Mouse (Mus musculus): ENCODE results near the gene Cd72.

Gene Cd72

GRCm38 (mm10) chr4:43478906-43479832 lies 24.7 kb upstream of the Cd72 start:
- DNase-seq (ENCODE audit: low spot score in 2 of 2), result peak; percentile 65 to 90

- no peak for DNase-seq (ENCODE audit: low spot score in 2 of 2)
Measured at GRCm38 (mm10) chr4:43478534-43478858, 24.1 kb upstream of the Cd72 start.

GRCm38 (mm10) chr4:43477857-43478533 lies 23.6 kb upstream of the Cd72 start:
- peak; percentile 74 to 90 for DNase-seq (ENCODE audit: low spot score in 2 of 2)

GRCm38 (mm10) chr4:43476604-43477003 lies 22.2 kb upstream of the Cd72 start:
- DNase-seq (ENCODE audit: low spot score in 2 of 2), result peak in 1 of 2 experiments; percentile 57

- no peak for DNase-seq (ENCODE audit: low spot score in 2 of 2)
Measured at GRCm38 (mm10) chr4:43473636-43474035, 19.2 kb upstream of the Cd72 start.

- DNase-seq (ENCODE audit: low spot score in 2 of 2), result no peak
Measured at GRCm38 (mm10) chr4:43470301-43470700, 15.9 kb upstream of the Cd72 start.

GRCm38 (mm10) chr4:43466872-43467271 lies 12.4 kb upstream of the Cd72 start:
- DNase-seq (ENCODE audit: low spot score in 2 of 2), result no peak

- no peak for DNase-seq (ENCODE audit: low spot score in 2 of 2)
Measured at GRCm38 (mm10) chr4:43465935-43466334, 11.5 kb upstream of the Cd72 start.

GRCm38 (mm10) chr4:43463102-43463501 lies 8.7 kb upstream of the Cd72 start:
- DNase-seq (ENCODE audit: low spot score in 2 of 2), result no peak

- DNase-seq (ENCODE audit: low spot score in 2 of 2), result peak in 1 of 2 experiments; percentile 73
Measured at GRCm38 (mm10) chr4:43457124-43457523, 2.7 kb upstream of the Cd72 start.

GRCm38 (mm10) chr4:43456470-43456869 lies 2.0 kb upstream of the Cd72 start:
- peak in 1 of 2 experiments; percentile 61 for DNase-seq (ENCODE audit: low spot score in 2 of 2)

- DNase-seq (ENCODE audit: low spot score in 2 of 2), result peak in 1 of 2 experiments; percentile 24
Measured at GRCm38 (mm10) chr4:43453413-43453812, 1.0 kb downstream of the Cd72 start.

- DNase-seq (ENCODE audit: low spot score in 2 of 2), result no peak
Measured at GRCm38 (mm10) chr4:43452315-43452714, 2.1 kb downstream of the Cd72 start.

GRCm38 (mm10) chr4:43448554-43448953 lies 5.9 kb downstream of the Cd72 start:
- DNase-seq (ENCODE audit: low spot score in 2 of 2), result no peak

- DNase-seq (ENCODE audit: low spot score in 2 of 2), result peak in 1 of 2 experiments; percentile 26
Measured at GRCm38 (mm10) chr4:43447251-43447650, 7.2 kb downstream of the Cd72 start.

GRCm38 (mm10) chr4:43443511-43443910 lies 10.9 kb downstream of the Cd72 start:
- peak; percentile 36 to 48 for DNase-seq (ENCODE audit: low spot score in 2 of 2)

GRCm38 (mm10) chr4:43442456-43443361 lies 11.7 kb downstream of the Cd72 start:
- DNase-seq (ENCODE audit: low spot score in 2 of 2), result peak; percentile 46 to 77

- peak; percentile 91 to 98 for DNase-seq (ENCODE audit: low spot score in 2 of 2)
Measured at GRCm38 (mm10) chr4:43442044-43442443, 12.4 kb downstream of the Cd72 start.

- no peak for DNase-seq (ENCODE audit: low spot score in 2 of 2)
Measured at GRCm38 (mm10) chr4:43441639-43442038, 12.8 kb downstream of the Cd72 start, which contains the start of gene Tesk1. Tesk1 (plus strand) TSS chr4:43441939.

- no peak for DNase-seq (ENCODE audit: low spot score in 2 of 2)
Measured at GRCm38 (mm10) chr4:43432832-43433231, 21.6 kb downstream of the Cd72 start.

- DNase-seq (ENCODE audit: low spot score in 2 of 2), result peak; percentile 64 to 88
Measured at GRCm38 (mm10) chr4:43431690-43432089, 22.7 kb downstream of the Cd72 start.

GRCm38 (mm10) chr4:43428946-43429345 lies 25.5 kb downstream of the Cd72 start, which contains the start of gene Fam166b:
Fam166b (minus strand) TSS chr4:43429134.
- DNase-seq (ENCODE audit: low spot score in 2 of 2), result no peak
